Mouse (Mus musculus): Measurements from ENCODE around the gene Mprip. TPM values are rescaled to one million over a fixed set of nuclear protein-coding genes. Genes with fewer than 3 reads are reported as not detected.

Gene Mprip
- polyA plus RNA-seq, 1 experiment, result 3.0 TPM

GRCm38 (mm10) chr11:59814936-59815335 lies 153.8 kb downstream of the Mprip start:
- Histone ChIP-seq H3K4me1 (ENCODE audit: control insufficient read depth) (peaks cover 12% of the 10 kb centered on the region), H3K4me3 (replicated peaks) (no peak overlapping the region), H3K27me3 (ENCODE audit: control insufficient read depth) (no peaks in the 10 kb centered on the region), H3K36me3 (ENCODE audit: control insufficient read depth) (peaks cover 50% of the 10 kb centered on the region), H3K9me3 (ENCODE audit: control insufficient read depth, low read length) (no peaks in the 10 kb centered on the region)
- TF ChIP-seq TAL1 (IDR thresholded peaks at IDR 0.05; ENCODE audit: low read length), result no peak

DNA sequence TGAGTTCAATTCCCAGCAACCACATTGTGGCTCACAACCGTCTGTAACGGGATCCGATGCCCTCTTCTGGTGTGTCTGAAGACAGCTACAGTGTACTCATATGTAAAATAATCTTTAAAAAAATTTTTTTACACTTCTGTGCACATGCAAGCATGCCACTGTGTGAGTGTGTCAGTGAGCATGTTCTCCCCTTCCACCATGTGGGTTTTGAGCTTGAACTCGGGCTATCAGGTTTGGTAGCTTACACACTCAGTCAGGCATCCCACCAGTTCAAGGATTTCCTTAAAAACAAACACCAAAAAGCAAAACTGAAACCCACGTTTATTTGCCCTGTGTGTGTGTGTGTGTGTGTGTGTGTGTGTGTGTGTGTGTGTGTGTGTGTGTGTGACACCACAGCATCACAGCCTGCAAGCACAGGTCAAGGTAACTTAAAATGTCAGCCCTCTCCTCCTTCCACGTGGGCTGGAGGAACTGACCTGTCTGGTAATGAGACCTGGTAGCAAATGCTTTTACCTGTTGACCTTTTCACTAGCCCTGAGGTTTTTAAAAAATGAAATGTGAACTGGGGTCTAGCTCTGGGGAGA lies 154.5 kb downstream of the Mprip start:
- Histone ChIP-seq H3K4me3 (replicated peaks) (no peak overlapping the region), H3K4me1 (ENCODE audit: control insufficient read depth) (peaks cover 11% of the 10 kb centered on the region), H3K36me3 (ENCODE audit: control insufficient read depth) (peaks cover 56% of the 10 kb centered on the region), H3K27me3 (ENCODE audit: control insufficient read depth) (no peaks in the 10 kb centered on the region), H3K9me3 (ENCODE audit: control insufficient read depth, low read length) (no peaks in the 10 kb centered on the region)
- no peak for TF ChIP-seq GATA1 (IDR thresholded peaks at IDR 0.05; ENCODE audit: low read length)
- no peak for TF ChIP-seq TAL1 (IDR thresholded peaks at IDR 0.05; ENCODE audit: low read length)

DNA sequence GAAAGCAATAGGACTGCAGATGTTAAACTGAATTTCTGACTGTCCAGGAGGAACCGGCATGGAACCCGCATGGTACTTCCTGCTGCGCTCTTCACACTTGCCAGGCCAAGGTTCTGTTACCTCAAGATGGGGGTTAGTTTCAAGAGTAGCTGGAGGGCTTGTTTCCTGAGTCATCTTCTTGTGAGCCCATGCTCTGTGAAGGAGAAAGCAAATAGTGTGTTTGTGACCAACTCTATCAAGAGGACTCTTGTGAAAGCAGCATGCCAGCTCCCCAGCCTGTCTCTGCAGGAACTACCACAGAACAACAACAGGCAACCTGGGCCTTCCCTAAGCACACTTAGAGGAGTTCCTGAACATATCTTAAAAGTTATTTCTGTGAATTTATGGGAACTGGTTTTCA lies 156.8 kb downstream of the Mprip start:
- TF ChIP-seq GATA1 (IDR thresholded peaks at IDR 0.05; ENCODE audit: low read length), result no peak
- TF ChIP-seq TAL1 (IDR thresholded peaks at IDR 0.05; ENCODE audit: low read length), result no peak
- Histone ChIP-seq H3K9me3 (ENCODE audit: control insufficient read depth, low read length) (no peaks in the 10 kb centered on the region), H3K27me3 (ENCODE audit: control insufficient read depth) (no peaks in the 10 kb centered on the region), H3K4me3 (replicated peaks) (no peak overlapping the region), H3K4me1 (ENCODE audit: control insufficient read depth) (no peaks in the 10 kb centered on the region; the same call in none of the 2 replicates), H3K36me3 (ENCODE audit: control insufficient read depth) (peaks cover 77% of the 10 kb centered on the region)

DNA sequence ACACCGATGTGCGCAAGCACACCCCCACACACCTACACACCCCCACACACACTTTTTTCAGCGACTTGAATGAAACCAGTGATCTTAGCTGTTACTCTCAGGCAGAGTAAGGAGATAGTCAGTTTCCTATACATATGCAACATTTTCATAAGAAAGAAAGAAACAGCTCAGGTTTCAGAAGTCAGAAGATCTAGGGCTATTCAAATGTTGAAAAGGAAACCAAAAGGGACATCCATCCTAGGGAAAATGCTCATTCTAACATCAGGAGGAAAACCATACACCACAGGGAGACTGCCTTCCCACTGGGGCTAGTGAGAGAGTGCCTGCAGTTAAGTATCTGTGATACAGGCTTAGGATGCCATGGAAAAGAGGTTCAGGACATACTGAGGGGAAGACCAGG lies 160.5 kb downstream of the Mprip start:
- Histone ChIP-seq H3K36me3 (ENCODE audit: control insufficient read depth) (peaks cover 97% of the 10 kb centered on the region), H3K9me3 (ENCODE audit: control insufficient read depth, low read length) (no peaks in the 10 kb centered on the region), H3K4me1 (ENCODE audit: control insufficient read depth) (no peaks in the 10 kb centered on the region; the same call in 1 of the 2 replicates), H3K27me3 (ENCODE audit: control insufficient read depth) (no peaks in the 10 kb centered on the region), H3K4me3 (replicated peaks) (no peak overlapping the region)
- TF ChIP-seq TAL1 (IDR thresholded peaks at IDR 0.05; ENCODE audit: low read length) (no peak), GATA1 (IDR thresholded peaks at IDR 0.05; ENCODE audit: low read length) (no peak)

Other genes starting within 250 kb of the Mprip start
- 0.17 and 0.33 TPM in 2 replicates for gene Jmjd4, start 211.3 kb upstream of the Mprip start, polyA plus RNA-seq (2012)
- gene Snap47, start 210.1 kb upstream of the Mprip start, polyA plus RNA-seq (2012), result 0.51 and 0.58 TPM in 2 replicates
- gene Zfp867, start 188.8 kb upstream of the Mprip start, polyA plus RNA-seq (2012), result not detected in 2 replicates
- gene Zkscan17, start 134.6 kb upstream of the Mprip start, polyA plus RNA-seq (2012), result 0.22 and 0.50 TPM in 2 replicates
- gene Nlrp3, start 119.7 kb upstream of the Mprip start, polyA plus RNA-seq (2012), result 0.04 and 0.06 TPM in 2 replicates
- not detected in 2 replicates for gene Olfr222, start 85.1 kb upstream of the Mprip start, polyA plus RNA-seq (2012)
- not detected in 2 replicates for gene Olfr223, start 68.0 kb upstream of the Mprip start, polyA plus RNA-seq (2012)
- gene Pld6, start 126.3 kb downstream of the Mprip start, polyA plus RNA-seq (2012), result not detected in 2 replicates
- gene Flcn, start 148.7 kb downstream of the Mprip start, polyA plus RNA-seq (2012), result 0.28 and 0.94 TPM in 2 replicates
- gene Nt5m, start 178.1 kb downstream of the Mprip start, polyA plus RNA-seq (2012), result 0.83 and 0.99 TPM in 2 replicates
- gene Cops3, start 178.5 kb downstream of the Mprip start, polyA plus RNA-seq (2012), result 2.9 and 3.4 TPM in 2 replicates

All from erythroblast, embryonic 14.5 days (primary cell).